In genomic region chr6:145306331-145307124, GRCm38 (mm10) we compare ENCODE assay signal across 8 mouse cellular contexts. TPM values are rescaled to one million over a fixed set of nuclear protein-coding genes. Genes with fewer than 3 reads are reported as not detected.
DNase-seq lines count a peak whose midpoint lies in the region; ATAC-seq and TF ChIP-seq lines count a peak whose summit lies in the region.
"Had no signal": no experiment of that assay in that cellular context is flagged by ENCODE, and none has a peak within 500 bp of the region (broad histone marks: within the 10 kb centered on the region; RNA-seq: fewer than 3 reads in every experiment).

No protein-coding gene starts in this region.

- no peaks in the 10 kb centered on the region for H3K27me3 ChIP-seq in midbrain, embryonic 11.5 days (ENCODE audit: control insufficient read depth, insufficient read depth, low read length)
- H3K27me3 ChIP-seq in midbrain, embryonic 13.5 days, result 0 out of 2 replicates have a peak, but pooled peaks cover 3% of the 10 kb centered on the region
- peaks cover 35% of the 10 kb centered on the region for H3K27me3 ChIP-seq in heart, embryonic 16.5 days (ENCODE audit: control insufficient read depth, insufficient read depth, low read length)
- no peaks in the 10 kb centered on the region for H3K27me3 ChIP-seq in liver, embryonic 14.5 days (ENCODE audit: control insufficient read depth, insufficient read depth, low read length)
- H3K27me3 ChIP-seq: embryonic facial prominence, embryonic 15.5 days had no signal

- H3K36me3 ChIP-seq in midbrain, embryonic 11.5 days (ENCODE audit: control insufficient read depth, insufficient read depth, low read length), result no peaks in the 10 kb centered on the region
- no peaks in the 10 kb centered on the region for H3K36me3 ChIP-seq in midbrain, embryonic 13.5 days
- H3K36me3 ChIP-seq in heart, embryonic 16.5 days (ENCODE audit: control insufficient read depth, insufficient read depth), result no peaks in the 10 kb centered on the region
- H3K36me3 ChIP-seq in liver, embryonic 14.5 days (replicated peaks; ENCODE audit: control insufficient read depth, insufficient read depth, low read depth), result no peaks in the 10 kb centered on the region
- H3K36me3 ChIP-seq: embryonic facial prominence, embryonic 15.5 days had no signal

- TF ChIP-seq CTCF in liver, embryonic 14.5 days (IDR thresholded peaks at IDR 0.05; ENCODE audit: low read depth), result no peak

- H3K4me2 ChIP-seq in midbrain, embryonic 11.5 days, result no peak overlapping the region
- no peak overlapping the region for H3K4me2 ChIP-seq in midbrain, embryonic 13.5 days (replicated peaks)
- peak overlapping the region; percentile 12; the same call in 1 of the 2 replicates for H3K4me2 ChIP-seq in heart, embryonic 16.5 days (ENCODE audit: low read depth, low read length)
- peak overlapping the region; percentile 29 for H3K4me2 ChIP-seq in liver, embryonic 14.5 days (ENCODE audit: low read depth)
- H3K4me2 ChIP-seq: embryonic facial prominence, embryonic 15.5 days had no signal

- 74% methylated on average over 18 of the region's 18 CpGs for WGBS in midbrain, embryonic 11.5 days
- 71% methylated on average over 18 of the region's 18 CpGs for WGBS in midbrain, embryonic 13.5 days
- WGBS in heart, embryonic 16.5 days, result 60% methylated on average over 18 of the region's 18 CpGs
- 25% methylated on average over 18 of the region's 18 CpGs for WGBS in liver, embryonic 14.5 days (ENCODE audit: insufficient replicate concordance)

- peaks cover 8% of the 10 kb centered on the region for H3K4me1 ChIP-seq in midbrain, embryonic 11.5 days (ENCODE audit: control insufficient read depth, insufficient read depth, low read length)
- H3K4me1 ChIP-seq in midbrain, embryonic 13.5 days (replicated peaks), result peaks cover 16% of the 10 kb centered on the region
- peaks cover 14% of the 10 kb centered on the region for H3K4me1 ChIP-seq in heart, embryonic 16.5 days (ENCODE audit: control insufficient read depth, insufficient read depth, low read length)
- H3K4me1 ChIP-seq in liver, embryonic 14.5 days (replicated peaks; ENCODE audit: control insufficient read depth in 2 of 2, insufficient read depth in 2 of 2, low read length in 1 of 2), result peaks cover 4 to 26% of the 10 kb centered on the region in 2 experiments; a peak in 3 of 4 replicates

- no peak overlapping the region for H3K27ac ChIP-seq in midbrain, embryonic 11.5 days (ENCODE audit: low read depth, low read length)
- no peak overlapping the region for H3K27ac ChIP-seq in midbrain, embryonic 13.5 days
- H3K27ac ChIP-seq in heart, embryonic 16.5 days (ENCODE audit: low read length), result no peak overlapping the region; the same call in 1 of the 2 replicates
- H3K27ac ChIP-seq in liver, embryonic 14.5 days, result no peak overlapping the region
- H3K27ac ChIP-seq: embryonic facial prominence, embryonic 15.5 days had no signal

- H3K4me3 ChIP-seq in midbrain, embryonic 11.5 days (ENCODE audit: low read depth, low read length), result no peak overlapping the region
- no peak overlapping the region for H3K4me3 ChIP-seq in midbrain, embryonic 13.5 days (replicated peaks)
- H3K4me3 ChIP-seq in heart, embryonic 16.5 days (ENCODE audit: low read length), result no peak overlapping the region
- no peak overlapping the region for H3K4me3 ChIP-seq in liver, embryonic 14.5 days (ENCODE audit: insufficient read depth in 1 of 2, low read depth in 2 of 2, low read length in 2 of 2)
- H3K4me3 ChIP-seq: embryonic facial prominence, embryonic 15.5 days had no signal

- peak; percentile 35; the same call in 1 of the 2 replicates for ATAC-seq in midbrain, embryonic 11.5 days (ENCODE audit: low FRiP score)
- ATAC-seq in midbrain, embryonic 13.5 days, result no peak
- no peak for ATAC-seq in heart, embryonic 16.5 days (replicated peaks; ENCODE audit: extremely low read depth, insufficient read depth, low FRiP score)
- peak; percentile 32; the same call in 1 of the 2 replicates for ATAC-seq in liver, embryonic 14.5 days (ENCODE audit: insufficient read depth)

- no peak overlapping the region for H3K9ac ChIP-seq in midbrain, embryonic 11.5 days (ENCODE audit: low read length)
- no peak overlapping the region for H3K9ac ChIP-seq in midbrain, embryonic 13.5 days (replicated peaks)
- H3K9ac ChIP-seq in heart, embryonic 16.5 days (ENCODE audit: low read length), result no peak overlapping the region
- H3K9ac ChIP-seq in liver, embryonic 14.5 days (replicated peaks), result no peak overlapping the region
- H3K9ac ChIP-seq: embryonic facial prominence, embryonic 15.5 days had no signal

- TF ChIP-seq EP300 in liver, embryonic 14.5 days (IDR thresholded peaks at IDR 0.05; ENCODE audit: low read depth), result no peak

- no peak for DNase-seq in midbrain, embryonic 11.5 days (ENCODE audit: low spot score, missing footprints)
- DNase-seq in liver, embryonic 14.5 days (ENCODE audit: low read depth in 3 of 3, low spot score in 3 of 3), result peak in 1 of 3 experiments; percentile 29
- DNase-seq in right cerebral cortex, postnatal 10 days (ENCODE audit: low spot score in 2 of 2), result peak; percentile 74 to 86
- no peak for DNase-seq in adrenal gland, postnatal 4 days (ENCODE audit: low spot score in 2 of 2)
- DNase-seq in urinary bladder, postnatal 4 days (ENCODE audit: low spot score in 2 of 2), result no peak

- H3K9me3 ChIP-seq in midbrain, embryonic 11.5 days (ENCODE audit: control insufficient read depth, low read length), result no peaks in the 10 kb centered on the region
- no peaks in the 10 kb centered on the region for H3K9me3 ChIP-seq in midbrain, embryonic 13.5 days
- no peaks in the 10 kb centered on the region; the same call in 1 of the 2 replicates for H3K9me3 ChIP-seq in heart, embryonic 16.5 days (replicated peaks; ENCODE audit: control insufficient read depth, low read length)
- no peaks in the 10 kb centered on the region for H3K9me3 ChIP-seq in liver, embryonic 14.5 days (ENCODE audit: control insufficient read depth, low read length)
- H3K9me3 ChIP-seq: embryonic facial prominence, embryonic 15.5 days had no signal

RNA-seq across cellular contexts. Expression of gene Kras, which starts 56.5 kb away (rescaled TPM):
- polyA plus RNA-seq in midbrain, embryonic 11.5 days (2014; fragmentation: Nextera tagmentation; extraction: Ambion mirVana), result 129 and 133 TPM in 2 replicates
- polyA plus RNA-seq in midbrain, embryonic 13.5 days (2015; fragmentation: Nextera tagmentation; extraction: Ambion mirVana), result 90.9 and 92.3 TPM in 2 replicates
- 44.1 and 45.4 TPM in 2 replicates for polyA plus RNA-seq in heart, embryonic 16.5 days (2015; fragmentation: Nextera tagmentation; extraction: Ambion mirVana)
- 12.1 and 17.8 TPM in 2 replicates for polyA plus RNA-seq in liver, embryonic 14.5 days (2012; rRNA removed)
- 47.0 and 52.2 TPM in 2 replicates for polyA plus RNA-seq in liver, embryonic 14.5 days (2014; fragmentation: Nextera tagmentation; extraction: Ambion mirVana)
- total RNA-seq in adrenal gland, postnatal 4 days (2021), result 10 to 100 TPM; 44.1 to 47.0 TPM

Comparison
In these comparisons a context has a peak if more than half of its experiments do, and no peak if none do; other contexts are left out.
1. ATAC-seq: peak in midbrain, embryonic 11.5 days (single experiment) and liver, embryonic 14.5 days (single experiment); none in midbrain, embryonic 13.5 days (single experiment) and heart, embryonic 16.5 days (single experiment).
2. DNase-seq: peak in right cerebral cortex, postnatal 10 days (2 of 2); none in midbrain, embryonic 11.5 days (single experiment), adrenal gland, postnatal 4 days (0 of 2) and urinary bladder, postnatal 4 days (0 of 2).
3. H3K4me2 ChIP-seq: peak in heart, embryonic 16.5 days (single experiment) and liver, embryonic 14.5 days (single experiment); none in midbrain, embryonic 11.5 days (single experiment) and midbrain, embryonic 13.5 days (single experiment).